Mouse (Mus musculus) heart, embryonic 11.5 days (tissue): Measurements from ENCODE around the gene Rint1. TPM values are rescaled to one million over a fixed set of nuclear protein-coding genes. Genes with fewer than 3 reads are reported as not detected.

ENCODE experiments used
- ATAC-seq: fragments of 200-750 bp; cut with Nextera tagmentation; replicated peaks from 2 replicates; pipeline ENCODE4 v1.8.0; 2017; ENCODE audit warnings: moderate library complexity; ENCODE audit not compliant: insufficient number of reproducible peaks, low FRiP score, low TSS enrichment
- H3K27ac ChIP-seq: fragments of 300-500 bp; sonication (generic); 2 replicates; pipeline ENCODE4 v1.5.1; 2014; ENCODE audit warnings: mild to moderate bottlenecking, low read depth, low read length
- H3K27me3 ChIP-seq: fragments of 300-500 bp; sonication (generic); 2 replicates; pipeline ENCODE4 v1.6.1; 2014; ENCODE audit warnings: mild to moderate bottlenecking, low read length, mixed read lengths; ENCODE audit not compliant: control insufficient read depth, insufficient read depth
- H3K36me3 ChIP-seq: fragments of 300-500 bp; sonication (generic); 2 replicates; pipeline ENCODE4 v1.6.1; 2014; ENCODE audit warnings: mild to moderate bottlenecking, low read length, moderate library complexity, mixed read lengths; ENCODE audit not compliant: control insufficient read depth, insufficient read depth
- H3K4me1 ChIP-seq: fragments of 300-500 bp; sonication (generic); 2 replicates; pipeline ENCODE4 v1.6.1; 2014; ENCODE audit warnings: low read length; ENCODE audit not compliant: control insufficient read depth, insufficient read depth
- H3K4me2 ChIP-seq: fragments of 300-500 bp; sonication (generic); 2 replicates; pipeline ENCODE4 v1.6.1; 2014; ENCODE audit warnings: mild to moderate bottlenecking, moderate library complexity
- H3K4me3 ChIP-seq: fragments of 300-500 bp; sonication (generic); 2 replicates; pipeline ENCODE4 v1.5.1; 2014; ENCODE audit warnings: low read depth, low read length
- H3K9ac ChIP-seq: fragments of 300-500 bp; sonication (generic); 2 replicates; pipeline ENCODE4 v1.6.1; 2014; ENCODE audit warnings: mild to moderate bottlenecking, low read depth, low read length, moderate library complexity
- H3K9me3 ChIP-seq: fragments of 300-500 bp; sonication (generic); replicated peaks from 2 replicates; pipeline ENCODE4 v1.6.1; 2016; ENCODE audit warnings: low read length; ENCODE audit not compliant: control insufficient read depth
- WGBS: fragments of 180-500 bp; shearing (Covaris S2); extraction: QIAGEN DNeasy Blood & Tissue Kit; methylation state at CpG from one replicate; pipeline ENCODE4 v1.1.7; 2014; ENCODE audit not compliant: insufficient replicate concordance; 5-methylcytosine and 5-hydroxymethylcytosine counted together
- polyA plus RNA-seq: library from polyadenylated mRNA; unstranded; fragments of >200 nt; fragmentation: Nextera tagmentation; extraction: Ambion mirVana; gene quantifications from 2 replicates; pipeline ENCODE4 v1.2.1, GENCODE M21; 2014

Gene Rint1
- polyA plus RNA-seq, 1 experiment from 2014 or later = 31.7 TPM

GRCm38 (mm10) chr5:23863166-23864053 lies 75.9 kb downstream of the Rint1 start:
- Histone ChIP-seq H3K36me3 (0 out of 2 replicates have a peak, but pooled peaks cover 2% of the 10 kb centered on the region), H3K4me2 (no peak overlapping the region), H3K4me1 (0 out of 2 replicates have a peak, but pooled peaks cover 10% of the 10 kb centered on the region), H3K9me3 (no peaks in the 10 kb centered on the region), H3K4me3 (no peak overlapping the region), H3K27me3 (no peaks in the 10 kb centered on the region), H3K9ac (no peak overlapping the region), H3K27ac (no peak overlapping the region)
- no peak for ATAC-seq
- WGBS = 73% methylated on average over 7 of the region's 7 CpGs

DNA sequence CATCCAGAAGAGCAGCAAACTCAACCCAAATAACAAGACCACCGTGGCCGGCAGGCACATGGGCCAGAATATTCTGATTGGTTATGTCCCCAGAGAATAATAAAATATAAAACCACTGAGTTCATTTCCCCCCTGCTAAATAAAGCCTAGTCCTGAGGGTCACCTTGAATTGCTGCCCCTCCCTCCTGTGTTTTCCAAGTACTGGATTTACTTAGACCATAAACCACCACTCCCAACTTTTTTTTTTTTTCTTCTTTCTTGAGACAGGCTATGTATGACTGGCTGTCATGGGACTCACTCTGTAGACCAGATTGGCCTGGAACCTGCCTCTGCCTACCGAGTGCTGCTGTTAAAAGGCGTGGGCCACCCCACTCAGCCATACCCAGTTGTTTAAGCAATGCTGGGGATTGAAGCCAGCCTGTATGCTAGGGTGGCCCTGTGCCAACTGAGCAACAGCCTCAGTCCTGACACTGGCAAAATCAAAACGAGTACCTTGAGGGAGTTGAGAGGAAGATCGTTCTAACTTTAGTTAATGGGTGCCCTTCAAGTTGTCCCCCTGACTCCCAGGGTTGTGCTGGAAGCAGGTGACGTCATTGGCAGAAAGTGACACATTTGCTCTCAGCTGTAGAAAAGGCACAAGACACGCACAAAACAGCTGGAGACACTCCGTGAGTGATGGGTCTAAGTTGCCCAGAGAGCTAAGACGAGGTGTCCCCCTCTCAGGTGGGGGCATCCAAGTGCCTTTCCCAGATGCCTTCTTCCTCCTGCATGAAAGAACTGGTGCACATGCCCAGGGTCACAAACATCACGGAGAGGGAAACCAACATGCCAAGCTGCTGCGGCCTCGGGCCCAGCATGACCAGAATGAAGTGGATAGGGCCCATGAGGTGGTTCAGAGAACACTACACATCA lies 76.8 kb downstream of the Rint1 start:
- Histone ChIP-seq H3K4me2 (no peak overlapping the region), H3K4me1 (0 out of 2 replicates have a peak, but pooled peaks cover 10% of the 10 kb centered on the region), H3K36me3 (0 out of 2 replicates have a peak, but pooled peaks cover 2% of the 10 kb centered on the region), H3K9ac (no peak overlapping the region), H3K9me3 (no peaks in the 10 kb centered on the region), H3K4me3 (no peak overlapping the region), H3K27me3 (no peaks in the 10 kb centered on the region), H3K27ac (no peak overlapping the region)
- ATAC-seq = no peak
- WGBS = 83% methylated on average over 13 of the region's 13 CpGs

DNA sequence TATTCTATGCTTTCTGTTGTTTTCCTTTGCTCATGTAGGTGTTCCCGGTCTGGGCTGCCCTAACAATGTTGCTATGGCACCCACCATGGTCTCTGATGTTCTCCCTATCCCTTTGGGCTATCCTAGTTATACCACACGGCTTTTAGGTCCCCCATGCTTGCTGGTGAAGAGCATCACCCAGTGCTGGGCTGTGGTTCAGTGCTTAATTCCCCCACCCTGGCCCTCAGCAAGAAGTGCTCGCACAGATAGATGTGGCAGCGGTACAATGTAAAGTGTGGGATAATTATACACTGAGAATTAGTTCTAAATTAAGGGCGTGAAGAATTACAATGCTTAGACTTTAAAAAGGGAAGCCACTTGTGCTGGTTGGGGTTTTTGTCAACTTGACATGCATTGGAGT lies 78.4 kb downstream of the Rint1 start:
- H3K4me2 ChIP-seq = no peak overlapping the region

More for the DNA sequence above, 78.4 kb downstream of the Rint1 start:
- no peak for ATAC-seq
- no peaks in the 10 kb centered on the region for H3K9me3 ChIP-seq
- H3K36me3 ChIP-seq = no peaks in the 10 kb centered on the region
- H3K4me3 ChIP-seq = no peak overlapping the region
- H3K27ac ChIP-seq = no peak overlapping the region
- 86% methylated on average over 5 of the region's 5 CpGs for WGBS
- H3K4me1 ChIP-seq = 0 out of 2 replicates have a peak, but pooled peaks cover 10% of the 10 kb centered on the region
- H3K27me3 ChIP-seq = no peaks in the 10 kb centered on the region
- H3K9ac ChIP-seq = no peak overlapping the region

Other genes starting within 250 kb of the Rint1 start
- 44.0 and 46.4 TPM in 2 replicates for gene Srpk2, start 103.1 kb upstream of the Rint1 start, polyA plus RNA-seq
- 26.8 and 28.1 TPM in 2 replicates for gene Pus7, start 4.0 kb upstream of the Rint1 start, polyA plus RNA-seq
- gene Tomm7, start 56.5 kb downstream of the Rint1 start, polyA plus RNA-seq = 96.8 and 98.6 TPM in 2 replicates
- 32.7 and 41.2 TPM in 2 replicates for gene Fam126a, start 243.0 kb downstream of the Rint1 start, polyA plus RNA-seq